Mouse (Mus musculus): ENCODE data around the gene Luzp2. TPM values are rescaled to one million over a fixed set of nuclear protein-coding genes. Genes with fewer than 3 reads are reported as not detected.
"Not testable (repeated sequence)": the region's sequence is repeated elsewhere in the genome, so short reads cannot be mapped to it uniquely, and the experiment has no call there.

Luzp2 gene
- polyA plus RNA-seq, 1 experiment from 2014 or later = 1.7 TPM

GRCm38 (mm10) chr7:55133850-55134249 lies 298.6 kb downstream of the Luzp2 start:
- H3K36me3 ChIP-seq; H3K9ac ChIP-seq; H3K4me3 ChIP-seq; H3K9me3 ChIP-seq; H3K27me3 ChIP-seq; H3K27ac ChIP-seq; ATAC-seq (ENCODE audit: insufficient number of reproducible peaks, low FRiP score, low TSS enrichment, low read depth); H3K4me2 ChIP-seq; H3K4me1 ChIP-seq: not testable (repeated sequence)
- 81% methylated on average over 1 of the region's 2 CpGs for WGBS

GRCm38 (mm10) chr7:55188927-55189326 lies 353.6 kb downstream of the Luzp2 start:
- Histone ChIP-seq H3K4me2 (no peak overlapping the region), H3K36me3 (no peaks in the 10 kb centered on the region), H3K27ac (no peak overlapping the region), H3K9me3 (no peaks in the 10 kb centered on the region), H3K4me1 (no peaks in the 10 kb centered on the region), H3K4me3 (no peak overlapping the region), H3K9ac (no peak overlapping the region), H3K27me3 (no peaks in the 10 kb centered on the region)
- ATAC-seq (ENCODE audit: insufficient number of reproducible peaks, low FRiP score, low TSS enrichment, low read depth) = no peak
- WGBS = 88% methylated on average over 10 of the region's 10 CpGs

GRCm38 (mm10) chr7:55189496-55189895 lies 354.2 kb downstream of the Luzp2 start:
- 80% methylated on average over 2 of the region's 2 CpGs for WGBS
- H3K27me3 ChIP-seq = no peaks in the 10 kb centered on the region
- H3K36me3 ChIP-seq = no peaks in the 10 kb centered on the region
- H3K4me2 ChIP-seq = no peak overlapping the region
- H3K9me3 ChIP-seq = no peaks in the 10 kb centered on the region
- no peak overlapping the region for H3K9ac ChIP-seq
- no peak overlapping the region for H3K4me3 ChIP-seq
- no peak for ATAC-seq (ENCODE audit: insufficient number of reproducible peaks, low FRiP score, low TSS enrichment, low read depth)
- H3K27ac ChIP-seq = no peak overlapping the region
- no peaks in the 10 kb centered on the region for H3K4me1 ChIP-seq

- Histone ChIP-seq H3K9ac (no peak overlapping the region), H3K4me1 (no peaks in the 10 kb centered on the region), H3K4me3 (no peak overlapping the region), H3K9me3 (no peaks in the 10 kb centered on the region), H3K27me3 (no peaks in the 10 kb centered on the region), H3K4me2 (no peak overlapping the region), H3K36me3 (no peaks in the 10 kb centered on the region), H3K27ac (no peak overlapping the region)
- WGBS = 77% methylated on average over 3 of the region's 3 CpGs
- ATAC-seq (ENCODE audit: insufficient number of reproducible peaks, low FRiP score, low TSS enrichment, low read depth) = no peak
Measured at GRCm38 (mm10) chr7:55190655-55191054, 355.4 kb downstream of the Luzp2 start.

- no peak overlapping the region for H3K4me2 ChIP-seq
- 85% methylated on average over 2 of the region's 2 CpGs for WGBS
- H3K4me1 ChIP-seq = no peaks in the 10 kb centered on the region
- ATAC-seq (ENCODE audit: insufficient number of reproducible peaks, low FRiP score, low TSS enrichment, low read depth) = no peak
- H3K9ac ChIP-seq = no peak overlapping the region
- no peaks in the 10 kb centered on the region for H3K27me3 ChIP-seq
- no peaks in the 10 kb centered on the region for H3K36me3 ChIP-seq
- no peak overlapping the region for H3K4me3 ChIP-seq
- no peaks in the 10 kb centered on the region for H3K9me3 ChIP-seq
- H3K27ac ChIP-seq = no peak overlapping the region
Measured at GRCm38 (mm10) chr7:55198806-55199205, 363.5 kb downstream of the Luzp2 start.

GRCm38 (mm10) chr7:55222997-55223396 lies 387.7 kb downstream of the Luzp2 start:
- H3K4me3 ChIP-seq = no peak overlapping the region
- H3K9ac ChIP-seq = no peak overlapping the region
- H3K27me3 ChIP-seq = no peaks in the 10 kb centered on the region
- no peaks in the 10 kb centered on the region for H3K36me3 ChIP-seq
- H3K9me3 ChIP-seq = no peaks in the 10 kb centered on the region
- WGBS = 74% methylated on average over 2 of the region's 2 CpGs
- H3K4me2 ChIP-seq = no peak overlapping the region
- H3K4me1 ChIP-seq = no peaks in the 10 kb centered on the region
- no peak for ATAC-seq (ENCODE audit: insufficient number of reproducible peaks, low FRiP score, low TSS enrichment, low read depth)
- no peak overlapping the region for H3K27ac ChIP-seq

- Histone ChIP-seq H3K4me2 (no peak overlapping the region), H3K27ac (no peak overlapping the region), H3K36me3 (no peaks in the 10 kb centered on the region), H3K27me3 (no peaks in the 10 kb centered on the region), H3K9ac (no peak overlapping the region), H3K4me1 (no peaks in the 10 kb centered on the region), H3K9me3 (no peaks in the 10 kb centered on the region), H3K4me3 (no peak overlapping the region)
- no peak for ATAC-seq (ENCODE audit: insufficient number of reproducible peaks, low FRiP score, low TSS enrichment, low read depth)
Measured at GRCm38 (mm10) chr7:55229407-55229806, 394.1 kb downstream of the Luzp2 start.
